Mouse (Mus musculus) G1E (cell line): Measurements from ENCODE around the gene Sf1.

Experiments
- CTCF ChIP-seq: IDR thresholded peaks from 2 replicates; pipeline ENCODE4 v1.5.1; 2012; ENCODE audit warnings: low read depth, low read length, inconsistent platforms, mixed read lengths
- GATA1 ChIP-seq: IDR thresholded peaks from 2 replicates; pipeline ENCODE4 v1.6.1; 2012; ENCODE audit warnings: borderline replicate concordance, low read length, inconsistent platforms, mixed read lengths
- GATA2 ChIP-seq: IDR thresholded peaks from 2 replicates; pipeline ENCODE4 v1.6.1; 2012; ENCODE audit warnings: low read depth, low read length, inconsistent platforms, borderline replicate concordance
- POLR2AphosphoS5 ChIP-seq: IDR thresholded peaks from 2 replicates; pipeline ENCODE4 v1.6.1; 2012; ENCODE audit warnings: low read depth, low read length, inconsistent platforms; ENCODE audit not compliant: insufficient replicate concordance
- TAL1 ChIP-seq: conservative IDR thresholded peaks from 2 replicates; pipeline ENCODE4 v1.6.1; 2012; ENCODE audit warnings: low read depth, low read length, inconsistent platforms, mixed read lengths

DNA sequence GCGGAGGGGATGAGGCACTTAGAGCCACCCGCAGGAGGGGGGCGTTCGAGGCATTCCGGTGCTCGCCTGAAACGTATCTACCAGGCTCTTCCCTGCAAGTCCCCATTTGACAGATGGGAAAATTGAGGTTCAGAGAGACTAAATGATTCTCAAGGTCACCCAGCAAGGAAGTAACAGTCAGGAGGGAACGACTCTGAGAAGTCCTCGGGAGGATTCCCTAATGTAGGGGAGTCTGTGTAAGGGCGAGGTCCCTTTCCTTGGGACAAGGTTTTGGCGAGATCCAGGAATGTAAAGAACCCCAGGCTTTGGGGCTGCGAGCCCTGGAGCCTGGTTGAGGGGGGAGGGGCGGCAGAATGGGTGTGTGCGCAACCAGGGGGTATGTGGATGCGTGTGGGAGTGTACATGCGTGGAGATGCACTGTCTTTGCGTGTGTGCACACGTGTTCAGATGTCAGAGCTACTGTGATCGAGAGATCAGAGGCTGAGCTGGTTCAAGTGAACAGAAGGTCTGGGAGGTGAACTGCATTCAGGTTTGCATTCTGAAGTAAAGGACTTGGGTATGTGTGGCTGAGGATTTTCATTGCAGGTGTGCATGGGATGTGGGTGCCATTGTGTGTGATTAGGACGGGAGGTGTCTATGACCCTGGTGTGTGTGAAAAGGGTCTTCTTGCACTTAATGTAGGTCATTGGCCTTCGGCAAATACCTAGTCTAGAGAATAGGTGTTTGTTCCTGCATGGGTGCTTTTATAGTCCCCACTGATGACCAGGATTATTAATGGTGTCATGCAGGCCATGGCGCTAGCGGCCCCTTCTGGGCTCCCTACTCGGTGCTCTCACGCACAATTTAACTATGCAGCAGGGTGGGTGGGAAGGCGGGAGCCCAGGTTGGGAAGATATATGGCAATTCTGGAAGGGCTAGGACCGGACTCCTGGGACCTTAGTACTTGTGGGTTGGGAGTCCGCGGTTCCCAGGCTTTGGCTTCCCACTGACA, 36.9 kb downstream of the Sf1 start:
- TF ChIP-seq CTCF (no peak), GATA2 (no peak), TAL1 (no peak), POLR2AphosphoS5 (no peak), GATA1 (no peak)
